Mouse (Mus musculus): ENCODE data around the gene Ilf3. TPM values are rescaled to one million over a fixed set of nuclear protein-coding genes. Genes with fewer than 3 reads are reported as not detected.

The Ilf3 gene
- total RNA-seq, 2 experiments from 2014 or later = 15.2 to 16.5 TPM

- ATAC-seq (replicated peaks; ENCODE audit: low FRiP score, poor library complexity, severe bottlenecking) = no peak
These were observed 63.1 kb downstream of the Ilf3 start for GRCm38 (mm10) chr9:21430724-21431123.

DNA sequence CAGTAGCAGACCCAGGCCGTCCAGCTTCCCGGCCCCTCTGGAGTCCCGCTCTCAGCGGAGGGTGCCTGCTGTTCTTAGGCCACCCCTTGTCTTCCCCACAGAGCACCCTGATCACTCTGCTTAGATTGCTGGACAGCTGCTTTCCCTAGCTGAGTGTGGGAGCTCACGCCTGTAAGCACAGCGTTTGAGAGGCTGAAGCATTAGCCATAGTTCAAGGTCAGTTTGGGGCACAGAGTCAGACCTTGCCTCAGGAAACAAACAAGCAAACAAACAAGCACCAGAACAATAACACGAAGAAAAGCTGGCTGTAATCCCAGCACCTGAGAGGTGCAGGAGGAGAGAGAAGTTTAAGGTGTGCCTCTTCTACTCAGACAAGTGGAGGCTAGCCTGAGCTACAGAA, 64.4 kb downstream of the Ilf3 start:
- no peak for ATAC-seq (replicated peaks; ENCODE audit: low FRiP score, poor library complexity, severe bottlenecking)

DNA sequence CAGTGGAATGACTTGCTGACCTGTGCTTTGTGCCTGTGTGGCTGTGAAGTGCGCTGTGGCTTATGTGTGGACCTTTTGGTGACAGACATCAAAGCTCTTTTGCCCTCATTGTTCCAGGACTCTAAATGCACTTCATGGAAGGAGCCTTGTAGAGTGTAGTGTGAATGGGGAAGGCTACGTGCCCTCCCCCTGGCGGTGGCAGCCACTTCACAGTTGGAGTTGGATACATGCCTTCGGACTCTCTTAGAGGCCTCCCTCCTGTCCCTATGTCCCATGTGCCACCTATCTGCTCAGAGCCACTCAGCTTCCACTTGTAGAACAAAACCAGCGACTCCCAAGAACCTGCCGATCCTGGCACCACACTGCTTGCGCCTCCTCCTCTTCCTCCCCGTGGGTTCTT, 66.1 kb downstream of the Ilf3 start:
- no peak for ATAC-seq (replicated peaks; ENCODE audit: low FRiP score, poor library complexity, severe bottlenecking)

- ATAC-seq (replicated peaks; ENCODE audit: low FRiP score, poor library complexity, severe bottlenecking) = no peak
These were observed 66.7 kb downstream of the Ilf3 start for GRCm38 (mm10) chr9:21434410-21434809.

- ATAC-seq (replicated peaks; ENCODE audit: low FRiP score, poor library complexity, severe bottlenecking) = no peak
These were observed 68.3 kb downstream of the Ilf3 start for GRCm38 (mm10) chr9:21435777-21436635.

DNA sequence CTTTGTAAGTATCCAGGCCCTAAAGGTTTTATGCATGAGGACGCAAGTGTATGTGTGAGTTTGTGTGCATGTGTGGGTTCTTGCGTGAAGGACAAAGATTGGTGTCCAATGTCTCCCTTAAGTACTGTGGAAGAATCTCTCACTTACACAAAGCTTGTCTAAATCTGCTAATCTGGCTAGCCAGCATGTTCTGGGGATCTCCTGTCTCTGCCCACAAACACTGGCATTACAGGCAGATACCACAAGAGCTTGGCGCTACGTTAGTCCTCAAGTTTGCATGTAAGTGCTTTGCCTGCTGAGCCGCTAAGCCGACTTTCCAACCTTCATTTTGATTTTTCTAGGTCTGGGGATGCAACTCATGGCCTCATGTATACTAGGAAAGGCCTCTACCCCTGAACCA, 69.9 kb downstream of the Ilf3 start:
- ATAC-seq (replicated peaks; ENCODE audit: low FRiP score, poor library complexity, severe bottlenecking) = no peak

DNA sequence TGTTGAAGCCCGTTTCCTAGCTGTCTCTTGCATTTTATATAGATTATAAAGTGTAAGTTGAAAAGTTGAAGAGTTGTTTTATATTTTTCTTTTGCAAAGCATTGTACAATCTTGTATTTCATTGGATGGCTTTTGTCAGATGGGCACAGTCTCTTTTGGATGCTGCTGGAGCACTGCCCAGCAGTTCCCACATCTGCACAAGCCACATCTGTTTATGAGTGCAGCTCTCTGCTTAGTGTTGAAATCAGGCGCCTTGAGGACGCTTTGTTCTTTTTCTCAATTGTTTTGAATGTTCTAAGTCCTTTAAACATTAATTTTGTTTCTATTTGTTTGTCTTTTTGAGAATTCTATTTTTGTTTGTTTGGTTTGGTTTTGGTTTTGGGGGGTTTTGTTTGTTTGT, 70.5 kb downstream of the Ilf3 start:
- no peak for ATAC-seq (replicated peaks; ENCODE audit: low FRiP score, poor library complexity, severe bottlenecking)

GRCm38 (mm10) chr9:21439456-21439855, 71.8 kb downstream of the Ilf3 start:
- ATAC-seq (replicated peaks; ENCODE audit: low FRiP score, poor library complexity, severe bottlenecking) = no peak

GRCm38 (mm10) chr9:21439914-21440313, 72.2 kb downstream of the Ilf3 start:
- ATAC-seq (replicated peaks; ENCODE audit: low FRiP score, poor library complexity, severe bottlenecking) = no peak

GRCm38 (mm10) chr9:21440387-21440786, 72.7 kb downstream of the Ilf3 start:
- no peak for ATAC-seq (replicated peaks; ENCODE audit: low FRiP score, poor library complexity, severe bottlenecking)

GRCm38 (mm10) chr9:21443853-21444252, 76.2 kb downstream of the Ilf3 start:
- no peak for ATAC-seq (replicated peaks; ENCODE audit: low FRiP score, poor library complexity, severe bottlenecking)

GRCm38 (mm10) chr9:21444574-21444973, 76.9 kb downstream of the Ilf3 start:
- ATAC-seq (replicated peaks; ENCODE audit: low FRiP score, poor library complexity, severe bottlenecking) = no peak

DNA sequence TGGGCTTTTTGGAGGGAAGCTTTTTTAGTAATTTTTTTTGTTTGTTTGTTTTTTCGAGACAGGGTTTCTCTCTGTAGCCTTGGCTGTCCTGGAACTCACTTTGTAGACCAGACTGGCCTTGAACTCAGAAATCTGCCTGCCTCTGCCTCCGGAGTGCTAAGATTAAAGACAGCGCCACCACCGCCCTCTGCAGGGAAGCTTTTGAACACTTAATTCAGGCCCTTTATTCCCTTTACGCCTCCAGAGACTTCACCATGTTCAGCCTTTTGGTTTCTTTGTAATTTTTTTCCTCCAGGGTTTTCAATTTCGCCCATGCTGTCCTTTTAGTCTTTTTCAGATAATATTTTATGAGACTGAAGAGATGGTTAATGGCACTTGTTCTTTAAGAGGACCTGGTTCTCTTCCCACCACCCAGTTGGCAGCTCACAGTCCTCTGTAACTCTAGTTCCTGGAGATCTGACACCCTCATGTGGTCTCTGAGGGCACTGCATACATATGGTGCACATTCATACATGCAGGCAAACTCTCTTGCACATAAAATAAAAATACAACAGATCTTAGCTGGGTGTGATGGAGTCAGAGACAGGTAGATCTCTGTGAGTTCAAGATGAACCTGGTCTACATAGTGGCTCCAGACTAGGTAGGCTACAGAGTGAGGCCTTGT, 77.5 kb downstream of the Ilf3 start:
- ATAC-seq (replicated peaks; ENCODE audit: low FRiP score, poor library complexity, severe bottlenecking) = 0 out of 2 replicates have a peak, but pooled peaks have one; percentile 40

DNA sequence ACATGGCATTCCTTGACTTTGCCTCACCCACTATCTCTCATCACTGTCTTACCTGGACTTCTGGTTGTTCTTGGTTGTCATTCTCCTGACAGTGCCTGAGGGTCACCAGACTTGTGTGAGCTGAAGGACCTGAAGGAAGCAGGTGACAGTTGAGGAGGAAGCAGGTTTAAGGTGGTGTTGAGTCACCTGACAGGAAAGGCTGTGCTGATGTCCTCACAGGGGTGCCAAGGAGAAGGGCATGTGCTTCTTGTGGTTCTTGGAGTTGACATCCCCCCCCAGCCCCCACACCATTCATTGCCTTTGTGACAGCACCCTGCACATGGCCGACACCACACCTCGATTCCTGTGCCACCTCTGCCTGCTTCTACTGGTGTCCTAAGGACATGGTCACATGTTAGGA, 80.1 kb downstream of the Ilf3 start:
- ATAC-seq (replicated peaks; ENCODE audit: low FRiP score, poor library complexity, severe bottlenecking) = no peak

GRCm38 (mm10) chr9:21449710-21450109, 82.0 kb downstream of the Ilf3 start:
- no peak for ATAC-seq (replicated peaks; ENCODE audit: low FRiP score, poor library complexity, severe bottlenecking)

DNA sequence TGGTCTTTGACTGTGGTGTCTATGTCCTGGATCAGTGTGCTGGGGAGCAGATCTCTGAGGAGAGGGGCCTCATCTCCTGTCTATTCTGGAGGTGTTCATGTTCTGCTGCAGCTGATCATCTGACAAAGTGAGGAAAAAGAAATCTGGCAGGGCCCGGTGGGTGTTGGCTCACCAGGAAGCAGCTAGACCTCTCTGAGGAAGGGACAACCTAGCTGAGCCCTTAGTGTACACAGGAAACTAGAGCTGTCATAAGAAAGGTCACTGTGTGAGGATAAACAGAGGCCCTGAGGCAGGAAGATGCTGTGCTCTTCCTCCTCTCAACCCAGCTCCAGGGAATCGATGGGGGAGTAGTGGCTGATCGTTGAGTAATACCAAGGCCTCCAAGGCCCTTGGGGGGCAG, 82.6 kb downstream of the Ilf3 start:
- ATAC-seq (replicated peaks; ENCODE audit: low FRiP score, poor library complexity, severe bottlenecking) = no peak

DNA sequence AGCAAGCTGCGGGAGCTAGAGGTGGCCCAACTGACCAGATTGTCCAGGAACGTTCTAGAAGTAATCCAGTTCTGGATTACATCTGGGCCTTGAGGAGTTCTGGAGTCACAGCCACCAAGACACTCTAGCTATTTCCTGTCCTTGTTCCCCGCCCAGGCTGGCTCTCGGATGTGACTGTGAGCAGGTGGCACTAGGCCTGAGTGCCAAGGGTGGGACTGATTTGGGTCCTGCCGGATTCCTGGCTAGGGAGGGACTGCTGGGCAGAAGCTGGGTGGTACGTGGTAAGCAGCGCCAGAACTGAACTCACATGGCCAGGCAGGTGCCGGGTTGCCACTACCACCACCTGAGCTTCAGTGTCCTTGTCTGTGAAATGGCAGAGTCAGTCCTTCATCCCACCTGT, 83.7 kb downstream of the Ilf3 start:
- ATAC-seq (replicated peaks; ENCODE audit: low FRiP score, poor library complexity, severe bottlenecking) = 0 out of 2 replicates have a peak, but pooled peaks have one; percentile 28

GRCm38 (mm10) chr9:21451870-21452269, 84.2 kb downstream of the Ilf3 start:
- peak; percentile 43; the same call in 1 of the 2 replicates for ATAC-seq (replicated peaks; ENCODE audit: low FRiP score, poor library complexity, severe bottlenecking)

- ATAC-seq (replicated peaks; ENCODE audit: low FRiP score, poor library complexity, severe bottlenecking) = no peak
These were observed 85.3 kb downstream of the Ilf3 start for GRCm38 (mm10) chr9:21453003-21453402.

- no peak for ATAC-seq (replicated peaks; ENCODE audit: low FRiP score, poor library complexity, severe bottlenecking)
These were observed 85.8 kb downstream of the Ilf3 start for GRCm38 (mm10) chr9:21453459-21453858.

GRCm38 (mm10) chr9:21454556-21454955, 86.9 kb downstream of the Ilf3 start:
- no peak for ATAC-seq (replicated peaks; ENCODE audit: low FRiP score, poor library complexity, severe bottlenecking)
